Mouse (Mus musculus) erythroid progenitor cell, adult 5-6 weeks (primary cell): Measurements from ENCODE around the gene Gstm6. TPM values are rescaled to one million over a fixed set of nuclear protein-coding genes. Genes with fewer than 3 reads are reported as not detected.
"Not testable (repeated sequence)": the region's sequence is repeated elsewhere in the genome, so short reads cannot be mapped to it uniquely, and the experiment has no call there.

Experiments
- ATAC-seq: replicated peaks from 2 replicates; pipeline ENCODE4 v1.8.0; 2016; ENCODE audit warnings: moderate number of reproducible peaks, mild to moderate bottlenecking, moderate TSS enrichment, inconsistent platforms; ENCODE audit not compliant: poor library complexity, low FRiP score, severe bottlenecking
- total RNA-seq, 2 experiments: library from RNA; stranded (forward) in 1 of 2; stranded (reverse) in 1 of 2; fragments of 150-400 nt in 1 of 2; fragments of 186-747, 209-891 nt in 1 of 2; gene quantifications; 2 replicates each; pipeline versions ENCODE4 v1.2.3 to v1.2.4; 2015 to 2017; ENCODE audit warnings: low replicate concordance in 2 of 2

The Gstm6 gene
- total RNA-seq, 2 experiments from 2014 or later: not detected

DNA sequence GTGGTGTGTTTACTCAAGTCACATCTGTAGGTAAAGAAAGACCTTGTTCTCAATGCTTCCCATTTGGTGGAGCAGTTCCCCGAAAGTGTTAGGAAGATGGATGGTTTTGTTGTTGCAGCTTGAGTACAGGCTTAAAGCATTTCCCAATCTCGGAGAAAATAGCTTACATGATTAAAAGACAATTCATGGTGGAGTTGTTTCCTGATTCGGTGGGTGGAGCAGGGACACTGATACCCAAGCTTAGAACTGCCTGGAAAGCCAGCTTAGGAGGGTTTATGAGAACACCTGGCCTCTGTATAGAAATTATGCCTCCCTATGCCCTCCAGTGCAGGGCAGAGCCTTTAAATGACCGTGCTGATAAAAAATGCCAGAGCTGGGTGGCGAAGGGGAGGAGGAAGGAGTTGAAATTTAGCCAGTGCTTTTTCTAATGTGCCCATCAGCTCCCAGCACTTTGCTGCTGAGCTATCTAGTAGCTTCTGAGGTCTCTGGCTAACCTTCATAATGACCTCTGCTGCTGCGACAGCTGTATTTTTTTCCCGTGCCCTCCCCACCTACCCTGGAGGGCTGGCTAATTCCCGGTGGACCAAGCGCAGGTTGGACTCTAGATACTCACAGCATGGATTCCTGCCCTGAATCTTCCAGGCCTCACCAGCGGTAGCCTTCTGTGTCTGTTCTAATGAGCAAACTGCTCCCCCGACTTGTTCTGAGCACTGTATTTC, 42.4 kb downstream of the Gstm6 start:
- no peak for ATAC-seq

- no peak for ATAC-seq
These were observed 44.9 kb downstream of the Gstm6 start for GRCm38 (mm10) chr3:107898691-107899090.

DNA sequence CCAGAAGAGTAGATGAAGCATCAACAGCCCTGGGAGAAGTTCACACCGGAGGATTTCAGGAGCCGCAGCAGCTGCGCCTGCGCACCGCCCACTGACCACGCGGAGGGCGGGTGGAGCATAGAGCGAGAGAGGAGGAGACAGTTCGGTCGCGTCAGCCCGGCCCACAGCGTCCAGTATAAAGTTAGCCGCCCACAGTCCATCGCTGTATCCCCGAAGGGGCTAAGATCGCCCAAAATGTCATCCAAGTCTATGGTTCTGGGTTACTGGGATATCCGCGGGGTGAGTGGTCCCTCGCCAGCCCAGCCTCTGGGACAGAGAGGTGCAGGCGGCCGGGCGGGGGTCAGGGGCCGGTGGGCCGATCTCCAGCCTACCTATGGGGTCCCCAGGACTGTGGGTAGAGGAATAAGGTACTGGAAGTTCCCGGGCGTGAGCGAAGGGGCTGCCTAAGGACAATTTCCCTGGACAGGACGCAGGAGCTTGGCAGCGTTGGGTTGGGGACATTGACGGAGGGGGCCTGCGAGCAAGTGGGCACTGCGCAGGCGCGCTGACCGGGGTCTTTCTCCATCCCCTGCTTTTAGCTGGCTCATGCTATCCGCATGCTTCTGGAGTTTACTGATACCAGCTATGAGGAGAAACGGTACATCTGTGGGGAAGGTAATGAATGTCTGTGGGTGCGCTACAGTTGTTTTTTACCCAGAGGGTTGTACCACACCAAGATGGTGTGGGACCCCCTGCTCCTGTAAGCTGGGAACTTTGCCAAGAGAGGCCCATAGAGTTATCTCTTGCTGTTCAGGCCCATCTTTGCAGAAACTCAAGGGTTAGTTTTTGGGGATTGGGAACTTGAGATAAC, 47.6 kb downstream of the Gstm6 start, which contains the start of gene Gstm5:
Gstm5 (plus strand) TSS at position 102 of the 850 bp plus-strand sequence.
- ATAC-seq: peak; percentile 96

GRCm38 (mm10) chr3:107895194-107895719, 48.3 kb downstream of the Gstm6 start:
- ATAC-seq: peak; percentile 48

DNA sequence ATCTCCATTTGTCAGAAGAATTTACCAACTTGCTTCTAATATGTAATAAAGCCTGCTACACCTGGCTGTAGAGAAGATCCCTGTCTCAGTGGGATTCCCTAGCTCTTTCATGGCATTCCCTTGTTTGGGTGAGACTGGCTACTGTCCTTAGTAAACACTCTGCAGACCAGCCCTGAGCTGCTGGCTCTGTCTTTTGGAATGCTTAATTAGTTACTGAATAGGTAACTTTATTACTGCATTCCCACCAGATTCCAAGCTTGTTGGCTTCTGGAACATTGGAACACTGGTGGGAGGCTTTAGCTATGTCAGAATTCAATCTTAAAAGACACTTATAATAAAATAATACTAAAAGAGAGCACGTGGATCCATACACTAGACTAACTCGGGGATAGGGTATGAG, 54.3 kb downstream of the Gstm6 start:
- not testable (repeated sequence) for ATAC-seq

Other genes starting within 250 kb of the Gstm6 start
- gene Ahcyl1, start 247.2 kb downstream of the Gstm6 start, total RNA-seq (2015; ENCODE audit: low replicate concordance): 34.6 and 38.6 TPM in 2 replicates
- gene Ahcyl1, start 247.2 kb downstream of the Gstm6 start, total RNA-seq (2017; ENCODE audit: low replicate concordance): 29.4 and 33.7 TPM in 2 replicates
- 6.5 and 9.6 TPM in 2 replicates for gene Csf1, start 183.3 kb downstream of the Gstm6 start, total RNA-seq (2015; ENCODE audit: low replicate concordance)
- 1.1 and 1.2 TPM in 2 replicates for gene Csf1, start 183.3 kb downstream of the Gstm6 start, total RNA-seq (2017; ENCODE audit: low replicate concordance)
- not detected in 2 replicates for gene Eps8l3, start 66.5 kb downstream of the Gstm6 start, total RNA-seq (2015; ENCODE audit: low replicate concordance)
- not detected in 2 replicates for gene Eps8l3, start 66.5 kb downstream of the Gstm6 start, total RNA-seq (2017; ENCODE audit: low replicate concordance)
- gene Gstm5, start 47.9 kb downstream of the Gstm6 start, total RNA-seq (2015; ENCODE audit: low replicate concordance): 49.4 and 80.1 TPM in 2 replicates
- 50.7 and 54.8 TPM in 2 replicates for gene Gstm5, start 47.9 kb downstream of the Gstm6 start, total RNA-seq (2017; ENCODE audit: low replicate concordance)
- gene Gstm7, start 11.9 kb downstream of the Gstm6 start, total RNA-seq (2015; ENCODE audit: low replicate concordance): not detected in 2 replicates
- gene Gstm7, start 11.9 kb downstream of the Gstm6 start, total RNA-seq (2017; ENCODE audit: low replicate concordance): not detected in 2 replicates
- gene Gstm3, start 25.5 kb upstream of the Gstm6 start, total RNA-seq (2015; ENCODE audit: low replicate concordance): not detected in 2 replicates
- not detected in 2 replicates for gene Gstm3, start 25.5 kb upstream of the Gstm6 start, total RNA-seq (2017; ENCODE audit: low replicate concordance)
- not detected in 2 replicates for gene Gstm2, start 42.7 kb upstream of the Gstm6 start, total RNA-seq (2015; ENCODE audit: low replicate concordance)
- not detected in 2 replicates for gene Gstm2, start 42.7 kb upstream of the Gstm6 start, total RNA-seq (2017; ENCODE audit: low replicate concordance)
- gene Gstm1, start 74.2 kb upstream of the Gstm6 start, total RNA-seq (2015; ENCODE audit: low replicate concordance): 114 and 170 TPM in 2 replicates
- 29.0 and 44.4 TPM in 2 replicates for gene Gstm1, start 74.2 kb upstream of the Gstm6 start, total RNA-seq (2017; ENCODE audit: low replicate concordance)
- 2.5 and 4.2 TPM in 2 replicates for gene Gstm4, start 101.1 kb upstream of the Gstm6 start, total RNA-seq (2015; ENCODE audit: low replicate concordance)
- 0.90 and 1.4 TPM in 2 replicates for gene Gstm4, start 101.1 kb upstream of the Gstm6 start, total RNA-seq (2017; ENCODE audit: low replicate concordance)
- 9.2 and 10.5 TPM in 2 replicates for gene Ampd2, start 142.9 kb upstream of the Gstm6 start, total RNA-seq (2015; ENCODE audit: low replicate concordance)
- 1.0 and 10.1 TPM in 2 replicates for gene Ampd2, start 142.9 kb upstream of the Gstm6 start, total RNA-seq (2017; ENCODE audit: low replicate concordance)
- gene Gnat2, start 149.0 kb upstream of the Gstm6 start, total RNA-seq (2015; ENCODE audit: low replicate concordance): not detected in 2 replicates
- not detected in 2 replicates for gene Gnat2, start 149.0 kb upstream of the Gstm6 start, total RNA-seq (2017; ENCODE audit: low replicate concordance)
- 29.9 and 45.7 TPM in 2 replicates for gene Gnai3, start 202.4 kb upstream of the Gstm6 start, total RNA-seq (2015; ENCODE audit: low replicate concordance)
- gene Gnai3, start 202.4 kb upstream of the Gstm6 start, total RNA-seq (2017; ENCODE audit: low replicate concordance): 21.7 and 30.0 TPM in 2 replicates
- not detected in 2 replicates for gene Gpr61, start 211.1 kb upstream of the Gstm6 start, total RNA-seq (2015; ENCODE audit: low replicate concordance)
- not detected in 2 replicates for gene Gpr61, start 211.1 kb upstream of the Gstm6 start, total RNA-seq (2017; ENCODE audit: low replicate concordance)
- gene Amigo1, start 242.6 kb upstream of the Gstm6 start, total RNA-seq (2015; ENCODE audit: low replicate concordance): not detected in 2 replicates
- gene Amigo1, start 242.6 kb upstream of the Gstm6 start, total RNA-seq (2017; ENCODE audit: low replicate concordance): 0.38 TPM in 1 of 2 replicates, not detected in the other